Mouse (Mus musculus): ENCODE measurements at regions not wholly inside any gene's neighbourhood (a gene's known extent, or its start where the extent isn't known, plus 50 kb on each side); places are given as distances from the start of the nearest gene placed in this dataset.
A peak's percentile ranks its signal among the peaks of the same experiment; 100 is the strongest.

- ATAC-seq (no peak), DNase-seq (ENCODE audit: low spot score) (no peak)
- Histone ChIP-seq H3K4me1 (ENCODE audit: control insufficient read depth, insufficient read depth, low read length) (no peaks in the 10 kb centered on the region), H3K4me2 (ENCODE audit: low read length) (no peak overlapping the region), H3K36me3 (ENCODE audit: control insufficient read depth, insufficient read depth, low read length) (no peaks in the 10 kb centered on the region), H3K9me3 (replicated peaks; ENCODE audit: control insufficient read depth, low read length) (no peaks in the 10 kb centered on the region), H3K9ac (ENCODE audit: low read length) (no peak overlapping the region), H3K4me3 (ENCODE audit: low read depth, low read length) (no peak overlapping the region), H3K27ac (ENCODE audit: low read depth, low read length) (no peak overlapping the region), H3K27me3 (replicated peaks; ENCODE audit: control insufficient read depth, insufficient read depth, low read length) (no peaks in the 10 kb centered on the region)
- WGBS, result 95% methylated on average over 3 of the region's 3 CpGs
These were observed 956.6 kb upstream of the A1bg start for GRCm38 (mm10) chr15:61879408-61879807.

GRCm38 (mm10) chr15:61873047-61873446 is 950.2 kb upstream of the A1bg start:
- WGBS, result 36% methylated on average over 2 of the region's 2 CpGs
- H3K36me3 ChIP-seq (ENCODE audit: control insufficient read depth, insufficient read depth, low read length), result no peaks in the 10 kb centered on the region
- H3K4me3 ChIP-seq (ENCODE audit: low read depth, low read length), result no peak overlapping the region
- H3K27ac ChIP-seq (ENCODE audit: low read depth, low read length), result no peak overlapping the region
- H3K9me3 ChIP-seq (replicated peaks; ENCODE audit: control insufficient read depth, low read length), result no peaks in the 10 kb centered on the region
- H3K4me1 ChIP-seq (ENCODE audit: control insufficient read depth, insufficient read depth, low read length), result no peaks in the 10 kb centered on the region
- H3K4me2 ChIP-seq (ENCODE audit: low read length), result no peak overlapping the region
- no peak overlapping the region for H3K9ac ChIP-seq (ENCODE audit: low read length)
- H3K27me3 ChIP-seq (replicated peaks; ENCODE audit: control insufficient read depth, insufficient read depth, low read length), result no peaks in the 10 kb centered on the region
- DNase-seq (ENCODE audit: low spot score) (peak; percentile 21), ATAC-seq (no peak)

- H3K4me2 ChIP-seq (ENCODE audit: low read length), result no peak overlapping the region
- no peaks in the 10 kb centered on the region for H3K36me3 ChIP-seq (ENCODE audit: control insufficient read depth, insufficient read depth, low read length)
- no peak for DNase-seq (ENCODE audit: low spot score)
- no peak overlapping the region for H3K4me3 ChIP-seq (ENCODE audit: low read depth, low read length)
- H3K9ac ChIP-seq (ENCODE audit: low read length), result no peak overlapping the region
- whole genome bisulfite sequencing, result 91% methylated on average over 6 of the region's 6 CpGs
- no peak overlapping the region for H3K27ac ChIP-seq (ENCODE audit: low read depth, low read length)
- H3K4me1 ChIP-seq (ENCODE audit: control insufficient read depth, insufficient read depth, low read length), result no peaks in the 10 kb centered on the region
- H3K27me3 ChIP-seq (replicated peaks; ENCODE audit: control insufficient read depth, insufficient read depth, low read length), result no peaks in the 10 kb centered on the region
- no peaks in the 10 kb centered on the region for H3K9me3 ChIP-seq (replicated peaks; ENCODE audit: control insufficient read depth, low read length)
- ATAC-seq, result no peak
These were observed 937.9 kb upstream of the A1bg start for GRCm38 (mm10) chr15:61860759-61861158.

GRCm38 (mm10) chr15:61855880-61856279 is 933.1 kb upstream of the A1bg start:
- no peak overlapping the region for H3K9ac ChIP-seq (ENCODE audit: low read length)
- no peak for ATAC-seq
- H3K36me3 ChIP-seq (ENCODE audit: control insufficient read depth, insufficient read depth, low read length), result no peaks in the 10 kb centered on the region
- H3K4me3 ChIP-seq (ENCODE audit: low read depth, low read length), result no peak overlapping the region
- no peak for DNase-seq (ENCODE audit: low spot score)
- H3K9me3 ChIP-seq (replicated peaks; ENCODE audit: control insufficient read depth, low read length), result no peaks in the 10 kb centered on the region
- WGBS, result 79% methylated on average over 2 of the region's 2 CpGs
- H3K27ac ChIP-seq (ENCODE audit: low read depth, low read length), result no peak overlapping the region
- no peak overlapping the region for H3K4me2 ChIP-seq (ENCODE audit: low read length)
- no peaks in the 10 kb centered on the region for H3K27me3 ChIP-seq (replicated peaks; ENCODE audit: control insufficient read depth, insufficient read depth, low read length)
- no peaks in the 10 kb centered on the region for H3K4me1 ChIP-seq (ENCODE audit: control insufficient read depth, insufficient read depth, low read length)

GRCm38 (mm10) chr15:61812671-61813070 is 889.9 kb upstream of the A1bg start:
- ATAC-seq (no peak), DNase-seq (ENCODE audit: low spot score) (no peak)
- no peak overlapping the region for H3K4me3 ChIP-seq (ENCODE audit: low read depth, low read length)
- WGBS, result 92% methylated on average over 2 of the region's 2 CpGs
- no peak overlapping the region for H3K27ac ChIP-seq (ENCODE audit: low read depth, low read length)
- no peak overlapping the region for H3K9ac ChIP-seq (ENCODE audit: low read length)
- H3K4me1 ChIP-seq (ENCODE audit: control insufficient read depth, insufficient read depth, low read length), result no peaks in the 10 kb centered on the region
- H3K9me3 ChIP-seq (replicated peaks; ENCODE audit: control insufficient read depth, low read length), result no peaks in the 10 kb centered on the region
- H3K27me3 ChIP-seq (replicated peaks; ENCODE audit: control insufficient read depth, insufficient read depth, low read length), result no peaks in the 10 kb centered on the region
- no peak overlapping the region for H3K4me2 ChIP-seq (ENCODE audit: low read length)
- H3K36me3 ChIP-seq (ENCODE audit: control insufficient read depth, insufficient read depth, low read length), result no peaks in the 10 kb centered on the region

GRCm38 (mm10) chr15:61805379-61805778 is 882.6 kb upstream of the A1bg start:
- no peak overlapping the region for H3K4me2 ChIP-seq (ENCODE audit: low read length)
- no peak overlapping the region for H3K4me3 ChIP-seq (ENCODE audit: low read depth, low read length)
- H3K4me1 ChIP-seq (ENCODE audit: control insufficient read depth, insufficient read depth, low read length), result no peaks in the 10 kb centered on the region
- no peak overlapping the region for H3K27ac ChIP-seq (ENCODE audit: low read depth, low read length)
- no peak for DNase-seq (ENCODE audit: low spot score)
- no peak for ATAC-seq
- H3K27me3 ChIP-seq (replicated peaks; ENCODE audit: control insufficient read depth, insufficient read depth, low read length), result no peaks in the 10 kb centered on the region
- WGBS, result 87% methylated on average over 2 of the region's 2 CpGs
- no peaks in the 10 kb centered on the region for H3K36me3 ChIP-seq (ENCODE audit: control insufficient read depth, insufficient read depth, low read length)
- H3K9ac ChIP-seq (ENCODE audit: low read length), result no peak overlapping the region
- no peaks in the 10 kb centered on the region for H3K9me3 ChIP-seq (replicated peaks; ENCODE audit: control insufficient read depth, low read length)

- WGBS, result 78% methylated on average over 4 of the region's 4 CpGs
- DNase-seq (ENCODE audit: low spot score), result no peak
- no peak overlapping the region for H3K27ac ChIP-seq (ENCODE audit: low read depth, low read length)
- H3K9ac ChIP-seq (ENCODE audit: low read length), result no peak overlapping the region
- no peaks in the 10 kb centered on the region for H3K4me1 ChIP-seq (ENCODE audit: control insufficient read depth, insufficient read depth, low read length)
- no peaks in the 10 kb centered on the region for H3K9me3 ChIP-seq (replicated peaks; ENCODE audit: control insufficient read depth, low read length)
- no peaks in the 10 kb centered on the region for H3K27me3 ChIP-seq (replicated peaks; ENCODE audit: control insufficient read depth, insufficient read depth, low read length)
- no peak overlapping the region for H3K4me2 ChIP-seq (ENCODE audit: low read length)
- ATAC-seq, result no peak
- no peaks in the 10 kb centered on the region for H3K36me3 ChIP-seq (ENCODE audit: control insufficient read depth, insufficient read depth, low read length)
- no peak overlapping the region for H3K4me3 ChIP-seq (ENCODE audit: low read depth, low read length)
These were observed 877.3 kb upstream of the A1bg start for GRCm38 (mm10) chr15:61800155-61800554.

GRCm38 (mm10) chr15:61797827-61798226 is 875.0 kb upstream of the A1bg start:
- no peak for ATAC-seq

GRCm38 (mm10) chr15:61794506-61794905 is 871.7 kb upstream of the A1bg start:
- ATAC-seq (no peak), DNase-seq (ENCODE audit: low spot score) (no peak)
- no peaks in the 10 kb centered on the region for H3K9me3 ChIP-seq (replicated peaks; ENCODE audit: control insufficient read depth, low read length)
- no peaks in the 10 kb centered on the region for H3K4me1 ChIP-seq (ENCODE audit: control insufficient read depth, insufficient read depth, low read length)
- no peak overlapping the region for H3K4me2 ChIP-seq (ENCODE audit: low read length)
- whole genome bisulfite sequencing, result 81% methylated on average over 3 of the region's 3 CpGs
- H3K27ac ChIP-seq (ENCODE audit: low read depth, low read length), result no peak overlapping the region
- no peaks in the 10 kb centered on the region for H3K27me3 ChIP-seq (replicated peaks; ENCODE audit: control insufficient read depth, insufficient read depth, low read length)
- H3K9ac ChIP-seq (ENCODE audit: low read length), result no peak overlapping the region
- H3K36me3 ChIP-seq (ENCODE audit: control insufficient read depth, insufficient read depth, low read length), result no peaks in the 10 kb centered on the region
- no peak overlapping the region for H3K4me3 ChIP-seq (ENCODE audit: low read depth, low read length)

More at GRCm38 (mm10) chr15:61797827-61798226, 875.0 kb upstream of the A1bg start:
- Histone ChIP-seq H3K4me3 (ENCODE audit: low read depth, low read length) (no peak overlapping the region), H3K27ac (ENCODE audit: low read depth, low read length) (no peak overlapping the region), H3K9ac (ENCODE audit: low read length) (no peak overlapping the region), H3K9me3 (replicated peaks; ENCODE audit: control insufficient read depth, low read length) (no peaks in the 10 kb centered on the region), H3K27me3 (replicated peaks; ENCODE audit: control insufficient read depth, insufficient read depth, low read length) (no peaks in the 10 kb centered on the region), H3K36me3 (ENCODE audit: control insufficient read depth, insufficient read depth, low read length) (no peaks in the 10 kb centered on the region), H3K4me1 (ENCODE audit: control insufficient read depth, insufficient read depth, low read length) (no peaks in the 10 kb centered on the region), H3K4me2 (ENCODE audit: low read length) (no peak overlapping the region)
- no peak for DNase-seq (ENCODE audit: low spot score)
- WGBS, result 86% methylated on average over 1 of the region's 1 CpGs

Measured in forebrain, embryonic 14.5 days (tissue).